Mouse (Mus musculus): Measurements from ENCODE around the gene Ephb2. TPM values are rescaled to one million over a fixed set of nuclear protein-coding genes. Genes with fewer than 3 reads are reported as not detected.

The Ephb2 gene
- polyA plus RNA-seq, 1 experiment from 2014 or later = 10.3 TPM

DNA sequence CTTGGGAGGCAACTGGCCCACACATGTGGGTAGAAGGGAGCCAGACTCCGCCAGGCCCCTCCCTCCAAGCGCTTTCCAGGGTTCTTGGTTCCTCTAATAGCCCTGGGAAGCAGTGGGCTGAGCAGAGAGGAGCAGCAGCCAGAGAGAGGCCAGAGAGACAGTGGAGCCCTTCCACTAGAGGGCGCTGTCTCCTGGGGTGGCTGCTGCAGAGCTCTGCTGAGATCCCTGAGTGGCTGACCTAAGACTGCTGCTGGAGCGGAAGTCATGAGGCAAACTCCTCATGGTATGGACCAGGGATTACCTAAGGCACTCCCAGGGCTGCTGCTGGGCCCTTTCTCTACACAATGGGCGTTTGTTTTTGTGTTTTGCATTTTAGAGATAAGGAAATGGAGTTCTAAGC lies 20.4 kb downstream of the Ephb2 start:
- H3K9ac ChIP-seq = no peak overlapping the region
- H3K4me3 ChIP-seq = no peak overlapping the region
- no peak overlapping the region for H3K27ac ChIP-seq
- H3K4me1 ChIP-seq = peaks cover 48% of the 10 kb centered on the region
- no peak for ATAC-seq (ENCODE audit: low FRiP score, low read depth)
- H3K9me3 ChIP-seq = no peaks in the 10 kb centered on the region
- H3K27me3 ChIP-seq = no peaks in the 10 kb centered on the region
- no peaks in the 10 kb centered on the region for H3K36me3 ChIP-seq
- H3K4me2 ChIP-seq (replicated peaks) = no peak overlapping the region
- WGBS = 65% methylated on average over 5 of the region's 5 CpGs

DNA sequence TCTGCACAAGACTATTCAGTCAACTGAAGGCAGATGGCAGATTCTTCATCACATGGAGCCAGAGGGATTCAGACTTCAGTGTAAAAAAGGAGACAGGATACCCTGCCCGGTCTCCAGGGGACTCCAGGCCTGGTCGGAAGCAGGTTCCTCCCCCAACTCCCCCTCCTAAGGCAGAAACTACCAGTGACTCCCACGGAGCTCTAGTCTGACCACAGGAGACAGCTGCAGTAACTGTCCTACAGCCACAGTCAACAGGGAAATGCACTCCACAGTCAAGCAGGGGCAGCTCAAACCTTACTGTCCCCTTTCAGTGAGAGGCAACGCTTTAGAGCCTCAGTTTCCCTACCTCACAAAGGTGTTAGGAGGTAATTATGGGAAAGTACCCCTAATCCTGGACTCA lies 23.2 kb downstream of the Ephb2 start:
- no peak overlapping the region for H3K4me3 ChIP-seq
- H3K36me3 ChIP-seq = no peaks in the 10 kb centered on the region
- ATAC-seq (ENCODE audit: low FRiP score, low read depth) = no peak
- H3K4me2 ChIP-seq (replicated peaks) = no peak overlapping the region
- no peak overlapping the region for H3K27ac ChIP-seq
- no peaks in the 10 kb centered on the region for H3K9me3 ChIP-seq
- H3K27me3 ChIP-seq = no peaks in the 10 kb centered on the region
- 72% methylated on average over 4 of the region's 4 CpGs for WGBS
- peaks cover 47% of the 10 kb centered on the region for H3K4me1 ChIP-seq
- H3K9ac ChIP-seq = no peak overlapping the region

DNA sequence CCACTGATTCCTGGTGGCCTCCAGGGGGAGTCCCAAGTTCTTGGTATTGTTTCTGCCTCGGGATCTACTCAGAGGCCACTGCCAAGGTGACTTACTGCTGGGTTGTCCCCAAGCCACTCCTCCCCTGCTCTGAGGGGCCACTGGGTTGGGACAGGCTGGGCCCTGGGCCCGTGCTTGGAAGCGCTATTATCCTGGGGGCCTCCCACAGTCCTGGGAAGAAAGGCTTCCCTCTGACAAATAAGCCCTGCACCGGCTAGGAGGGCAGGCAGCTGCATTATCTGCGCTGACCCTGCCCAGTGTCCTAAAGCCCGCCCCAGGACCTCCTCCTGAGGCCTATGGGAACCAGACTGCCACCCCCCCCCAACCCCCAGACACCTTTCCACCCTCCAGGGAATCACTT lies 24.2 kb downstream of the Ephb2 start:
- Histone ChIP-seq H3K9me3 (no peaks in the 10 kb centered on the region), H3K4me1 (peaks cover 51% of the 10 kb centered on the region), H3K27me3 (no peaks in the 10 kb centered on the region)

GRCm38 (mm10) chr4:136808478-136808877 lies 27.3 kb downstream of the Ephb2 start:
- 24% methylated on average over 11 of the region's 11 CpGs for WGBS
- Histone ChIP-seq H3K4me3 (no peak overlapping the region), H3K27me3 (no peaks in the 10 kb centered on the region), H3K9ac (no peak overlapping the region), H3K9me3 (no peaks in the 10 kb centered on the region), H3K36me3 (no peaks in the 10 kb centered on the region), H3K4me1 (peaks cover 52% of the 10 kb centered on the region), H3K27ac (no peak overlapping the region), H3K4me2 (replicated peaks) (no peak overlapping the region)
- ATAC-seq (ENCODE audit: low FRiP score, low read depth) = no peak

More for the DNA sequence above, 24.2 kb downstream of the Ephb2 start:
- Histone ChIP-seq H3K4me3 (no peak overlapping the region), H3K4me2 (replicated peaks) (no peak overlapping the region), H3K27ac (no peak overlapping the region), H3K9ac (no peak overlapping the region), H3K36me3 (no peaks in the 10 kb centered on the region)
- WGBS = 38% methylated on average over 6 of the region's 6 CpGs
- no peak for ATAC-seq (ENCODE audit: low FRiP score, low read depth)

DNA sequence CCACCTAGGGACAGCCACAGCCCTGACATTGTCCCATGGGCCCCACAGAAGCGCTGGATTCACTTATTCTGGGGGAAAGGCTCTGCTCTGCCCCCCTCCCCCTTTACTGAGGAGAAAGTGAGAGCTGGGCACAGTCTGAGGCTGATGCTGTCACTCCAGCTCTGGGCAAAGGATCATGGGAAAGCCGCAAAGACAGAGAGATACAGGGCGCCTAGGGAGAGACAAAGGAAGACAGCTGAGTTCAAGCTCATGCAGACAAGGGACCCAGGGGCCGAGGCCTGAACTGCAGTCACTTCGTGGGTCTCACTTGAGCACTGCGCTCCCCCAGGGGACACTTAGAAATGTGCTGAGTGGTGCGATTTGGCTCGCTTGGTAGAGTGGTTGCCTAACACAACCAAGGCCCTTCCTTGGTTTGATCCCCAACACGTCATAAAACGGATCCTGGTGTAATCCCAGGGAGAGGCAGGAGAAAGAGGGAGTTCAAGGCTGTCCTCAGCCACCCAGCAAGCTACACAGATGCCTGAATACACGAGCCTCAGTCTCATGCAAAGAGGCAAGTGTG lies 28.3 kb downstream of the Ephb2 start:
- no peaks in the 10 kb centered on the region for H3K9me3 ChIP-seq
- no peak for ATAC-seq (ENCODE audit: low FRiP score, low read depth)
- H3K4me3 ChIP-seq = no peak overlapping the region
- H3K27ac ChIP-seq = no peak overlapping the region
- 56% methylated on average over 11 of the region's 11 CpGs for WGBS
- peaks cover 62% of the 10 kb centered on the region for H3K4me1 ChIP-seq
- H3K27me3 ChIP-seq = no peaks in the 10 kb centered on the region
- H3K4me2 ChIP-seq (replicated peaks) = no peak overlapping the region
- no peak overlapping the region; the same call in 1 of the 2 replicates for H3K9ac ChIP-seq
- no peaks in the 10 kb centered on the region for H3K36me3 ChIP-seq

- no peak for ATAC-seq (ENCODE audit: low FRiP score, low read depth)
Observed at GRCm38 (mm10) chr4:136806254-136806653, 29.5 kb downstream of the Ephb2 start.

DNA sequence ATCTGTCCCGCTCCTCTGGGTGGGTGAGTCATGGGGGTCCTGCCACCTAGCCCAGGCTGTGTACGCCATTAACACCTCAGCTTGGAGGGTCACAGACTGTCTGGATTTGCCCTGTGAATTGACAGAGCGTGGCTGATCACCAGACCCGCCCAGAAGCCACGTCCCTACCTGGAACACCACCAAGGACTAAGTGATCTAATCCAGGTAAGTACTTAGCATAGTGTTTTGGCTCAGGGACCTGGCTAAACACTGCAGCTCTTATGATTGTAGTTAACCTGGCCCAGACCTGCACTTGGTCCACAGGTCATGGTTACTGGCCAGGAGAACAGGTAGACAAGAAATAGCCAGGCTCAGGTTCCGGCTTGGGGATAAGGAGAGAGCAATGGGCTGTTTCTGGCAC lies 31.4 kb downstream of the Ephb2 start:
- Histone ChIP-seq H3K4me1 (peaks cover 77% of the 10 kb centered on the region), H3K4me3 (no peak overlapping the region), H3K36me3 (no peaks in the 10 kb centered on the region), H3K9ac (no peak overlapping the region), H3K9me3 (no peaks in the 10 kb centered on the region), H3K27ac (no peak overlapping the region), H3K4me2 (replicated peaks) (no peak overlapping the region), H3K27me3 (0 out of 2 replicates have a peak, but pooled peaks cover 3% of the 10 kb centered on the region)
- 85% methylated on average over 6 of the region's 6 CpGs for WGBS
- no peak for ATAC-seq (ENCODE audit: low FRiP score, low read depth)

More at GRCm38 (mm10) chr4:136806254-136806653, 29.5 kb downstream of the Ephb2 start:
- Histone ChIP-seq H3K4me3 (no peak overlapping the region), H3K9ac (no peak overlapping the region), H3K27ac (no peak overlapping the region), H3K4me1 (peaks cover 66% of the 10 kb centered on the region), H3K4me2 (replicated peaks) (no peak overlapping the region), H3K36me3 (no peaks in the 10 kb centered on the region), H3K27me3 (no peaks in the 10 kb centered on the region), H3K9me3 (no peaks in the 10 kb centered on the region)
- WGBS = 68% methylated on average over 10 of the region's 10 CpGs

DNA sequence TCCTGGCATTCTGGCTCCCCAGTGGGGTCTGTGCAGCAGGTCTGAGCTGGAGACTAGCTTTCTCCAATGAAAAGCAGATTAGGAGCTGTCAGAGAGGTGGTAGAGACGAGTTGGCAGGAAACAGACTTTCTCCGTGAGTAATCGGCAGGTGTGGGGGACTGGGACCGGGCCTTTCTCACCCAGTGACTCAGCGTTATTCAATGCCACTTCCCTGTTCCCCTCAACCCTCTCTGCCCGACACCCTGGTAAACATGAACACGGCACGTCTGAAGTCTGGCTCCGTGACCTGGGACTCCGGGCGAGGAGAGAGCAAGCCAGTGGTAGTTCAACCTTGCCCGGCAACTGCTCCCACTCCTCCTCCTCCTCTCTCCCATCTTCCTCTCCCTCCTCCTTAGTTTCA lies 33.3 kb downstream of the Ephb2 start:
- Histone ChIP-seq H3K9me3 (no peaks in the 10 kb centered on the region), H3K27ac (no peak overlapping the region), H3K9ac (no peak overlapping the region), H3K27me3 (0 out of 2 replicates have a peak, but pooled peaks cover 3% of the 10 kb centered on the region), H3K4me3 (no peak overlapping the region), H3K36me3 (no peaks in the 10 kb centered on the region), H3K4me2 (replicated peaks) (no peak overlapping the region), H3K4me1 (peaks cover 75% of the 10 kb centered on the region)
- ATAC-seq (ENCODE audit: low FRiP score, low read depth) = no peak
- WGBS = 25% methylated on average over 12 of the region's 12 CpGs

GRCm38 (mm10) chr4:136801944-136802343 lies 33.8 kb downstream of the Ephb2 start:
- H3K4me1 ChIP-seq = peaks cover 75% of the 10 kb centered on the region

DNA sequence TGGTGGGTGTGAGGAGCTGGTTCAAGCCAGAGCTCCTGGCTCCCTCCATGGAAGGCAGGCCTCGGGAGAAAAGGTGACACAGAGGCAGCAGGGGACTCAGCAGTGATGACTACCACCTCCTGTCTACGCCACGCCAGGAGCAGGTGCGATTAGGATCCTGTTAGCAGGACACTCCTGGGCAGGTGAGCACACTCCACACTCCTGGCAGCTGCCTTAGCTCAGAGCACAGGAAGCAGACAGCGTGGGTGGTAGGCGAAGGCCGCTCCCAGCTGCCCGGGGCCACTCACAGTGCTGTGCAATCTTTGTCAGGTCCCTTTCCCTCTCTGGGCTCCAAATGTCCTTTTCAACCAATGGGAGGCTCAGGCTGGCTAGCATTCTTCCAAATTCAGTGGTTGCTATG lies 34.3 kb downstream of the Ephb2 start:
- Histone ChIP-seq H3K4me2 (replicated peaks) (no peak overlapping the region), H3K27me3 (0 out of 2 replicates have a peak, but pooled peaks cover 3% of the 10 kb centered on the region), H3K27ac (no peak overlapping the region), H3K4me3 (no peak overlapping the region), H3K9ac (no peak overlapping the region), H3K9me3 (no peaks in the 10 kb centered on the region), H3K36me3 (no peaks in the 10 kb centered on the region), H3K4me1 (peaks cover 72% of the 10 kb centered on the region)
- WGBS = 86% methylated on average over 8 of the region's 8 CpGs
- no peak for ATAC-seq (ENCODE audit: low FRiP score, low read depth)

More at GRCm38 (mm10) chr4:136801944-136802343, 33.8 kb downstream of the Ephb2 start:
- no peak for ATAC-seq (ENCODE audit: low FRiP score, low read depth)
- Histone ChIP-seq H3K27me3 (0 out of 2 replicates have a peak, but pooled peaks cover 3% of the 10 kb centered on the region), H3K9ac (no peak overlapping the region), H3K9me3 (no peaks in the 10 kb centered on the region), H3K4me2 (replicated peaks) (no peak overlapping the region), H3K36me3 (no peaks in the 10 kb centered on the region), H3K27ac (no peak overlapping the region), H3K4me3 (no peak overlapping the region)
- WGBS = 79% methylated on average over 5 of the region's 5 CpGs

DNA sequence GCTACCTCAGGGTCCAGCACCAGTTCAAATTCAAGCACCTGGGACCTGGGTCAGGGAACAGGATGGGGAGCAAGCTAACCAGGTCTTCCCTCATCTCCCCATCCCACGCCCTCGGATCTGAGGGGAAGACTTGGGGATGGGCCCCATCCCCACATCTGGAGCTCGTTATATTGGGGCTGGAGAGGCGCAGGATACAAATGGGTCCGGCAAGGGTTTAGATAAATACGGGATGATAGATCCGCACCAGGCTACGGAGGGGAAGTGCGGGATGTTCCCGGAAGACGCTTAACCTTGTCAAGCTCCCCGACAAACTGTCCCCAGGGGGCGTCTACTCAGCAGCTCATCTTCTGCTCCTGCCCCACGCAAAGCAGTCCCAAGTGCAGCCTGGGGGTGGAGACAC lies 35.4 kb downstream of the Ephb2 start:
- Histone ChIP-seq H3K4me3 (no peak overlapping the region), H3K27ac (no peak overlapping the region), H3K9me3 (no peaks in the 10 kb centered on the region), H3K36me3 (no peaks in the 10 kb centered on the region), H3K27me3 (0 out of 2 replicates have a peak, but pooled peaks cover 3% of the 10 kb centered on the region), H3K4me2 (replicated peaks) (no peak overlapping the region; the same call in 1 of the 2 replicates), H3K4me1 (peaks cover 64% of the 10 kb centered on the region), H3K9ac (0 out of 2 replicates have a peak overlapping the region, but pooled peaks have one; percentile 25)
- WGBS = 15% methylated on average over 14 of the region's 14 CpGs
- ATAC-seq (ENCODE audit: low FRiP score, low read depth) = no peak

DNA sequence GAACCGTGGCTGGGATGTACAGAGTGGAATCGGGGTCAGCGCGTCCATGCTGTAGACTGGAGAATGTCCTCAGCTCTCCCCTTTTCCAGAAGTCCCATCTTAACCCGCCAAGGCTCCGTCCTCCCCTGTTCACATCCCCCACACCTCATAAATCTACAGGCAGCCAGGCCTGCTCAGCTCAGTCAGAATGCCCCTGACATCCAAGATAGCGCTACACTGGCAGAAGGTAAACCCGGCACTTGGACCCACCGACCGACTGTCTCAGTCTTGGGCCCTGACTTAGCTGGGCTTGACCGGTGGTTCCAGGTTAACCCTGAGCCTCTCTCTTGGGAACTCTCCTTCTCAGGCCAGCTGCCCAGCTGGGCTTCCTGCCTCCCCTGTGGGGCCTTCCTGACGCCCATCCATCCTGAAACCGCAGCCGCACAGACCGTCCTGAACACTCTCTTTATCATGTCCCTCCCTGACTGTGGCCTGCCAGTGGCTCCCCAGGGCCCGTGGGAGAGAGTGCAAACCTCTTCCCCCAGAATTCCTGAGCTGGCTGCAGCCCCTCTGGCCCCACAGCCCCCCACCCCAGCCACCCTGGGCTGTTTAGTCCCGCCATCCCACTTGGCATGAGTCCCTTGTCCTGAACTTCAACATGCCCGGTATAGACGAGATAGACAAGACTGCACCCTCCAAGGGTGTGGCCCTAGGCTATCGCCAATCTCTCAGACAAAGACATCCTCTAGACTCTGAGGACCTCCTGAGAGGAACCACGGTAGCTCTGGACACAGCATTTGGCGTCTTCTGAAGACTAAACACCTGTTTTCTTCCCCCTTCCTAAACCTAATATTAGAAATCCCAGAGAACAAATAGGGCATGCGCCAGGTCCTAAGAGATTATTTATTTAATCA lies 37.9 kb downstream of the Ephb2 start:
- Histone ChIP-seq H3K4me1 (peaks cover 75% of the 10 kb centered on the region), H3K27ac (no peak overlapping the region; the same call in 1 of the 2 replicates)

More for the DNA sequence above, 37.9 kb downstream of the Ephb2 start:
- no peak for ATAC-seq (ENCODE audit: low FRiP score, low read depth)
- no peak overlapping the region for H3K4me2 ChIP-seq (replicated peaks)
- H3K27me3 ChIP-seq = 0 out of 2 replicates have a peak, but pooled peaks cover 3% of the 10 kb centered on the region
- no peaks in the 10 kb centered on the region for H3K36me3 ChIP-seq
- 0 out of 2 replicates have a peak overlapping the region, but pooled peaks have one; percentile 35 for H3K9ac ChIP-seq
- H3K4me3 ChIP-seq = no peak overlapping the region
- 38% methylated on average over 23 of the region's 23 CpGs for WGBS
- H3K9me3 ChIP-seq = no peaks in the 10 kb centered on the region

Data from limb, embryonic 13.5 days (tissue).